Mouse (Mus musculus) lung, embryonic 16.5 days (tissue): ENCODE data around the gene Otud7b. TPM values are rescaled to one million over a fixed set of nuclear protein-coding genes. Genes with fewer than 3 reads are reported as not detected.
A peak's percentile ranks its signal among the peaks of the same experiment; 100 is the strongest.
"Not testable (repeated sequence)": the region's sequence is repeated elsewhere in the genome, so short reads cannot be mapped to it uniquely, and the experiment has no call there.

Source experiments
- ATAC-seq: fragments of 200-750 bp; cut with Nextera tagmentation; 2 replicates; pipeline ENCODE4 v1.8.0; 2017; ENCODE audit warnings: low read depth, mild to moderate bottlenecking, moderate library complexity
- H3K27ac ChIP-seq: fragments of 300-500 bp; sonication (generic); 2 replicates; pipeline ENCODE4 v1.5.1; 2014; ENCODE audit warnings: mild to moderate bottlenecking, control low read depth, low read length
- H3K27me3 ChIP-seq: fragments of 300-500 bp; sonication (generic); 2 replicates; pipeline ENCODE4 v1.6.1; 2014; ENCODE audit warnings: low read depth, low read length, mixed read lengths; ENCODE audit not compliant: control insufficient read depth, insufficient read depth
- H3K36me3 ChIP-seq: fragments of 300-500 bp; sonication (generic); 2 replicates; pipeline ENCODE4 v1.6.1; 2014; ENCODE audit warnings: low read length; ENCODE audit not compliant: control insufficient read depth, insufficient read depth
- H3K4me1 ChIP-seq: fragments of 300-500 bp; sonication (generic); replicated peaks from 2 replicates; pipeline ENCODE4 v1.6.1; 2014; ENCODE audit warnings: low read length, mixed read lengths; ENCODE audit not compliant: control insufficient read depth, insufficient read depth
- H3K4me2 ChIP-seq: fragments of 300-500 bp; sonication (generic); 2 replicates; pipeline ENCODE4 v1.6.1; 2014; ENCODE audit warnings: low read depth, low read length, control low read depth
- H3K4me3 ChIP-seq: fragments of 300-500 bp; sonication (generic); 2 replicates; pipeline ENCODE4 v1.5.1; 2014; ENCODE audit warnings: mild to moderate bottlenecking, low read length, control low read depth
- H3K9ac ChIP-seq: fragments of 300-500 bp; sonication (generic); 2 replicates; pipeline ENCODE4 v1.6.1; 2014; ENCODE audit warnings: low read length, control low read depth
- H3K9me3 ChIP-seq: fragments of 300-500 bp; sonication (generic); 2 replicates; pipeline ENCODE4 v1.6.1; 2016; ENCODE audit warnings: low read length; ENCODE audit not compliant: control insufficient read depth
- WGBS: fragments of 180-500 bp; shearing (Covaris S2); extraction: QIAGEN DNeasy Blood & Tissue Kit; methylation state at CpG from one replicate; pipeline ENCODE4 v1.1.7; 2014; 5-methylcytosine and 5-hydroxymethylcytosine counted together
- polyA plus RNA-seq: library from polyadenylated mRNA; unstranded; fragments of >200 nt; fragmentation: Nextera tagmentation; extraction: Ambion mirVana; gene quantifications from 2 replicates; pipeline ENCODE4 v1.2.1, GENCODE M21; 2015

Gene Otud7b
- polyA plus RNA-seq, 1 experiment from 2014 or later = 18.8 TPM

- Histone ChIP-seq H3K36me3 (peaks cover 15% of the 10 kb centered on the region), H3K9ac (no peak overlapping the region; the same call in 1 of the 2 replicates), H3K27ac (no peak overlapping the region), H3K9me3 (no peaks in the 10 kb centered on the region), H3K4me2 (no peak overlapping the region), H3K27me3 (no peaks in the 10 kb centered on the region), H3K4me1 (peaks cover 31% of the 10 kb centered on the region), H3K4me3 (no peak overlapping the region)
- no peak for ATAC-seq
- WGBS = 81% methylated on average over 4 of the region's 4 CpGs
These were observed 65.9 kb downstream of the Otud7b start for GRCm38 (mm10) chr3:96170276-96170675.

GRCm38 (mm10) chr3:96170976-96171545 lies 66.7 kb downstream of the Otud7b start:
- peaks cover 18% of the 10 kb centered on the region for H3K36me3 ChIP-seq
- H3K27ac ChIP-seq = peak overlapping the region; percentile 100
- H3K4me3 ChIP-seq = peak overlapping the region; percentile 96
- peaks cover 31% of the 10 kb centered on the region for H3K4me1 ChIP-seq
- no peak for ATAC-seq
- H3K4me2 ChIP-seq = peak overlapping the region; percentile 90
- H3K27me3 ChIP-seq = no peaks in the 10 kb centered on the region
- peak overlapping the region; percentile 96 for H3K9ac ChIP-seq
- no peaks in the 10 kb centered on the region for H3K9me3 ChIP-seq
- WGBS = 44% methylated on average over 10 of the region's 10 CpGs

GRCm38 (mm10) chr3:96171583-96172196 lies 67.4 kb downstream of the Otud7b start:
- Histone ChIP-seq H3K4me1 (peaks cover 31% of the 10 kb centered on the region), H3K9me3 (no peaks in the 10 kb centered on the region), H3K9ac (peak overlapping the region; percentile 96), H3K4me2 (peak overlapping the region; percentile 90), H3K36me3 (peaks cover 25% of the 10 kb centered on the region), H3K4me3 (peak overlapping the region; percentile 96), H3K27ac (peak overlapping the region; percentile 100), H3K27me3 (no peaks in the 10 kb centered on the region)
- WGBS = 12% methylated on average over 18 of the region's 18 CpGs
- ATAC-seq = peak; percentile 21

GRCm38 (mm10) chr3:96172197-96173178 lies 68.2 kb downstream of the Otud7b start, which contains the start of gene Sf3b4:
TSS of gene Sf3b4 (plus strand) at chr3:96172332.
- ATAC-seq = peak; percentile 95
- no peaks in the 10 kb centered on the region for H3K27me3 ChIP-seq
- peak within 1 kb of the TSS; percentile 96 for H3K9ac ChIP-seq
- whole genome bisulfite sequencing = under 1% methylated on average over 55 of the region's 58 CpGs
- peak within 1 kb of the TSS; percentile 96 for H3K4me3 ChIP-seq
- H3K4me2 ChIP-seq = peak within 1 kb of the TSS; percentile 90
- H3K36me3 ChIP-seq = peaks cover 29% of the 10 kb centered on the region
- H3K27ac ChIP-seq = peak within 1 kb of the TSS; percentile 100
- no peaks in the 10 kb centered on the region for H3K9me3 ChIP-seq
- H3K4me1 ChIP-seq = peaks cover 31% of the 10 kb centered on the region

- Histone ChIP-seq H3K4me2 (peak overlapping the region; percentile 80), H3K27me3 (no peaks in the 10 kb centered on the region), H3K9ac (peak overlapping the region; percentile 90), H3K9me3 (no peaks in the 10 kb centered on the region), H3K36me3 (peaks cover 33% of the 10 kb centered on the region), H3K27ac (no peak overlapping the region), H3K4me1 (peaks cover 28% of the 10 kb centered on the region), H3K4me3 (peak overlapping the region; percentile 96)
- WGBS = 33% methylated on average over 7 of the region's 7 CpGs
- no peak for ATAC-seq
These were observed 68.9 kb downstream of the Otud7b start for GRCm38 (mm10) chr3:96173185-96173584.

GRCm38 (mm10) chr3:96174042-96174441 lies 69.7 kb downstream of the Otud7b start:
- not testable (repeated sequence) for H3K4me3 ChIP-seq, H3K27me3 ChIP-seq, H3K4me2 ChIP-seq, ATAC-seq, H3K9ac ChIP-seq, H3K9me3 ChIP-seq, H3K27ac ChIP-seq
- peaks cover 37% of the 10 kb centered on the region for H3K36me3 ChIP-seq
- 81% methylated on average over 4 of the region's 4 CpGs for WGBS
- H3K4me1 ChIP-seq = peaks cover 24% of the 10 kb centered on the region

GRCm38 (mm10) chr3:96175251-96175650 lies 70.9 kb downstream of the Otud7b start:
- no peaks in the 10 kb centered on the region for H3K9me3 ChIP-seq
- ATAC-seq = no peak
- H3K36me3 ChIP-seq = peaks cover 37% of the 10 kb centered on the region
- H3K4me3 ChIP-seq = no peak overlapping the region
- no peak overlapping the region for H3K4me2 ChIP-seq
- 93% methylated on average over 6 of the region's 6 CpGs for WGBS
- no peak overlapping the region for H3K9ac ChIP-seq
- no peak overlapping the region for H3K27ac ChIP-seq
- peaks cover 24% of the 10 kb centered on the region for H3K4me1 ChIP-seq
- no peaks in the 10 kb centered on the region for H3K27me3 ChIP-seq

DNA sequence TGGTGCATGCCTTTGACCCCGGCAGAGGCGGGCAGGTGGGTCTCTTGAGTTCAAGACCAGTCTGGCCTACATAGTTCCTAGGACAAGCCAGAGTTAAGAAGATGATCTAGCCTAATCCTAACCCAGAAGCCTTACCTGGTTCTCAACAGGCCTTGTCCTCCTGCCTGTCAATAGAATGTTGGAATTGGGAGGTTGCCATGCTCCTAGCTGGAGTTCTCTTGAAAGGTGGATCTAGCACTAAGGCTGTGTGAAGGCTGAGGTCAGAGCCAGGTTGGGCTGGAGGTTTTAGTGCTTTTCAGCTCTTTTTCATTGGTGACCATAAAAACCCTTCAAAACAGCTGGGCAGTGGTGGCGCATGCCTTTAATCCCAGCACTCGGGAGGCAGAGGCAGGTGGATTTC lies 74.1 kb downstream of the Otud7b start:
- Histone ChIP-seq H3K36me3 (peaks cover 37% of the 10 kb centered on the region), H3K4me2 (no peak overlapping the region), H3K27ac (no peak overlapping the region)

DNA sequence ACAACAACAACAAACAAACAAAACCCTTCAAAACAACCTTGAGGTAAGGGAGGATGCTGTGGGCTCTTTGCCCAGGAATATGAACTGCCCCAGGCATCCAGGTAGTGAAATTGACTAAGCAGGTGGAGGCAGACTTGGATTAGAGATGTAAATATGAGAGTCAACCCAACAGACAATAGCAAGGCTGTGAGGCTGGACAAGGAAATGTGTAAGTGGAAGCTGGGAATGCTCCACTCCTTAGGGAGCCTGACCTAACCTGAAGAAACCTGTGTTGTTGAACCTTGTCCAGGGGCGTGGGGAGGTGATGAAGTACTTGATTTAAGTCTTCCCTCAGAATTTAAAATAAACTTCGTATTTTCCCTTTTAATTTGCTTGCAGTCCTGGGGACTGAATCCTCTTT lies 74.6 kb downstream of the Otud7b start:
- Histone ChIP-seq H3K9ac (no peak overlapping the region), H3K9me3 (no peaks in the 10 kb centered on the region), H3K4me3 (no peak overlapping the region), H3K27me3 (no peaks in the 10 kb centered on the region), H3K27ac (no peak overlapping the region), H3K4me1 (peaks cover 23% of the 10 kb centered on the region), H3K36me3 (peaks cover 36% of the 10 kb centered on the region), H3K4me2 (no peak overlapping the region)
- WGBS = 75% methylated on average over 2 of the region's 2 CpGs
- no peak for ATAC-seq

More for the DNA sequence above, 74.1 kb downstream of the Otud7b start:
- no peak for ATAC-seq
- Histone ChIP-seq H3K9ac (no peak overlapping the region), H3K4me1 (peaks cover 24% of the 10 kb centered on the region), H3K27me3 (no peaks in the 10 kb centered on the region), H3K4me3 (no peak overlapping the region), H3K9me3 (no peaks in the 10 kb centered on the region)
- 84% methylated on average over 4 of the region's 4 CpGs for WGBS
